Mouse (Mus musculus): ENCODE data around the gene Tmem176b. TPM values are rescaled to one million over a fixed set of nuclear protein-coding genes. Genes with fewer than 3 reads are reported as not detected.

Tmem176b gene
- total and polyA plus RNA-seq, 2 experiments from 2014 or later: 70.7 to 107 TPM

DNA sequence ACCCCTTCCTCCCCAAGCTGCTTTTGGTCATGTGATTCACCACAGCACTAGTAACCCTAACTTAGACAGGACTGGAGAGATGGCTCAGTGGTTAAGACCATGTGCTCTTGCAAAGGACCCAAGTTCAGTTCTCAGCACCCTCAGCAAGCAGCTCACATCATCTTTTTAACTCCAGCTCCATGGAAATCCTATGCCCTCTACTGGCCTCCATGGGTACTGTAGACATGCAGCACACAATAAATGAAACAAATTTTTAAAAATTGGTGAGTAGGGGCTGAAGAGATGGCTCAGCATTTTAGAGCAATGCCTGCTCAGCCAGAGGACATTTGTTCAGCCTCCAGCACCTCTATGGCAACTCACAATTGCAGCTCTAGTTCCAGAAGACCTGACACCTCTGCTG is 26.3 kb downstream of the Tmem176b start:
- peak; percentile 40 for TF ChIP-seq CTCF (IDR thresholded peaks at IDR 0.05)
- H3K36me3 ChIP-seq (ENCODE audit: insufficient read depth, low read length): no peaks in the 10 kb centered on the region
- no peaks in the 10 kb centered on the region for H3K9me3 ChIP-seq (ENCODE audit: low read length)
- H3K27me3 ChIP-seq (ENCODE audit: insufficient read depth, low read length): no peaks in the 10 kb centered on the region
- no peak overlapping the region for H3K4me2 ChIP-seq (ENCODE audit: low read depth, low read length, poor library complexity, severe bottlenecking)
- H3K9ac ChIP-seq (replicated peaks; ENCODE audit: low read length, poor library complexity, severe bottlenecking): no peak overlapping the region
- ATAC-seq (ENCODE audit: low FRiP score) (no peak), DNase-seq (ENCODE audit: low spot score) (no peak)
- no peak overlapping the region for H3K4me3 ChIP-seq (ENCODE audit: low read depth, low read length)
- H3K4me1 ChIP-seq (ENCODE audit: insufficient read depth, low read length): no peaks in the 10 kb centered on the region
- H3K27ac ChIP-seq (ENCODE audit: low read depth, low read length): no peak overlapping the region

DNA sequence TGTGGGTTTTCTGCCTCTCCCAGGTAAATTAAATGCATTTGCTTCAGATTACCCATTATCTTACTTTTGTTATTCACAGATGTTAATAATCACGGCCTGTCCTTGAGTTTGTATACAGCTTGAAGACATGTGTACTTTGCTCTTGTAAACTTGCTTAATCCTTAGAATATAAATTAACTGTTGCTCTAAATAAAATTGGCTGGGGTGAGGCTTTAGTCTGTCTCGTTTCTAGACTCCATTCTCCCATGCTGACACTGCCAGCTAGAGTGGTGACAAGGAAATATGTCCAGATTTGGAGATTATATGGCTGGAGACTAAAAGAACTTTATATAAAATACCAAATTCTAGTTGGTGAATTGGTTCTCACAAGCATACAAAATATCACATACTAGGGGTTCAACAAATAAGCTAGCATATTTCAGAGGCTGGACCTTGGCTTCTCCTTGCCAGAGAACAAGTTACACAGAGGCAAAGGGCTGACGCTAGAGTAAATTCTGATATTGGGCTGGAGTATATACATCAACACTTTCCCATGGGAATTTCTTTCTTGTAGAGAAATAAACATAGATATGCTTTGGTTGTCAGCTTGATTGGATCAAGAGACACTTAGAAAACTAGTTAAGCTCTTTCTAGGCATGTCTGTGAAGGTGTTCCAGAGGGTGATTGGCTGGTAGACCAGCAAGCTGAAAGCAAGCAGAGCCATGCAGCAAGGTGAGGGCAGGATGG is 31.6 kb downstream of the Tmem176b start:
- no peak overlapping the region for H3K27ac ChIP-seq (ENCODE audit: low read depth, low read length)
- H3K4me2 ChIP-seq (ENCODE audit: low read depth, low read length, poor library complexity, severe bottlenecking): no peak overlapping the region
- H3K27me3 ChIP-seq (ENCODE audit: insufficient read depth, low read length): no peaks in the 10 kb centered on the region
- no peak overlapping the region for H3K9ac ChIP-seq (replicated peaks; ENCODE audit: low read length, poor library complexity, severe bottlenecking)
- no peaks in the 10 kb centered on the region for H3K4me1 ChIP-seq (ENCODE audit: insufficient read depth, low read length)
- H3K4me3 ChIP-seq (ENCODE audit: low read depth, low read length): no peak overlapping the region
- ATAC-seq (ENCODE audit: low FRiP score): no peak
- no peak for DNase-seq (ENCODE audit: low spot score)
- no peaks in the 10 kb centered on the region for H3K36me3 ChIP-seq (ENCODE audit: insufficient read depth, low read length)
- 75% methylated on average over 3 of the region's 3 CpGs for WGBS
- no peaks in the 10 kb centered on the region for H3K9me3 ChIP-seq (ENCODE audit: low read length)
- no peak for TF ChIP-seq CTCF (IDR thresholded peaks at IDR 0.05)

DNA sequence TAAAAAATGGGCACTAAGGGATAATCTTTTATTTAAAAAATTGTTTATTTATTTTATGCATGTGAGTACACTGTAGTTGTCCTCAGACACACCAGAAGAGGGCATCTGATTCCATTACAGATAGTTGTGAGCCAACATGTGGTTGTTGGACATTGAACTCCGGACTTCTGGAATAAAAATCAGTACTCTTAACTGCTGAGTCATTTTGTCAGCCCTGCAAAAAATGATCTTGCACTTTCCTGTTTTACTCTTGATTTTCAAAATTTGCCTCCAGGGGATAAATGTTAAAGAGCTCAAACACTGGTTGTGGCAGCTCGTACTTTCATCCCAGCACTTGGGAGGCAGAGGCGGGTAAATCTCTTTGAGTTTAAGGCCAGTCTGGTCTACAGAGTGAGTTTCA is 34.5 kb downstream of the Tmem176b start:
- Histone ChIP-seq H3K9me3 (ENCODE audit: low read length) (no peaks in the 10 kb centered on the region), H3K4me1 (ENCODE audit: insufficient read depth, low read length) (no peaks in the 10 kb centered on the region), H3K9ac (replicated peaks; ENCODE audit: low read length, poor library complexity, severe bottlenecking) (no peak overlapping the region), H3K27ac (ENCODE audit: low read depth, low read length) (no peak overlapping the region), H3K4me3 (ENCODE audit: low read depth, low read length) (no peak overlapping the region), H3K36me3 (ENCODE audit: insufficient read depth, low read length) (no peaks in the 10 kb centered on the region), H3K4me2 (ENCODE audit: low read depth, low read length, poor library complexity, severe bottlenecking) (no peak overlapping the region), H3K27me3 (ENCODE audit: insufficient read depth, low read length) (no peaks in the 10 kb centered on the region)
- DNase-seq (ENCODE audit: low spot score): no peak
- no peak for TF ChIP-seq CTCF (IDR thresholded peaks at IDR 0.05)
- 92% methylated on average over 3 of the region's 3 CpGs for WGBS
- no peak for ATAC-seq (ENCODE audit: low FRiP score)

DNA sequence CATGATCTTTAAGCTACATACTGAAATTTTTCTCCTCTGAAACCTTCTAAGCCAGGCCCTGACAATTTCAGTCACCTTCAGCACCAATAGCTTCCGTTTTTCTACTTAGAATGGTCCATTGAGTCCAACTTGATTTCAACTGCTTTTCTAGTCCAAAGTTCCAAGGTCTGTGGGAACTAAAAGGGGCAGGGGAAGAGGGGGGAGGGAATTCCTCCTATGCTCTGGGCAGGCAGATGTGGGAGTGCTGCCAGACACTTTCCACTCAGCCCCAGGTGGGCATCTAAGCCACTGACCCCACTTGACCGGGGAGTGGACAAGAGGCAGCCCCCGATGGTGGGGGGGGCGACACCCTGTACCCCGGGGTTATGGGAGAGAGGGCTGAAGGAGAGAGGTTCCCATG is 37.0 kb downstream of the Tmem176b start:
- 86% methylated on average over 5 of the region's 5 CpGs for WGBS

DNA sequence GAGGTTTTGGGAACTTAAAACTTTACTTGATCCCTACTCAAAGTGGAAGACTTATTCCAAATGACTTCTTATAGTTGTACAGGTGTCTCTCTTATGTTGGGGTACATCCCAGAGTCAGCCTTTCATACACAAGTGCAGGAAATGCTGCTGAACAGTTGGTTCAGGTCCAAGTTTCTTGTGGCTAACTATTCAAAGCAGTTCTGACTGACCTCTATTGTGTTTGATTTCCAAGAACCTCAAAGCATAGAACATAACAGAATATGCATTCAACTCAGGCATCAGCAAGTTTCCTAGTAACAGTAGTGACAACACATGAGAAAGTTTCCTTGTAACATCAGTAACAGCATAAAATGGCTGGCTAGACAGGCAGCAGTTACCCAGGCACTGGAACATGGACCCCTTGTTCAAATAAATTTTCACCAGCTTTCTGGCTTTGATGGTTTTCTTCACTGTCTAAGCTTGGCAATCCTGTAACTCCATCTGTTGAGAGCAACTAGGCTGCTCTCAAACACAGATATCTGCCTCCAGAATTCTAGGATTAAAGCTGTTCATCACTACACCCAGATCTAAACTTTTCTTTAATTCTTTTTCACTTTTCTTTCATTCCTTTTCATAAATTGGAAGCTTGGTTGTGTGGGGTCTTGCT is 37.8 kb downstream of the Tmem176b start:
- Histone ChIP-seq H3K27me3 (ENCODE audit: insufficient read depth, low read length) (no peaks in the 10 kb centered on the region), H3K9ac (replicated peaks; ENCODE audit: low read length, poor library complexity, severe bottlenecking) (no peak overlapping the region), H3K4me3 (ENCODE audit: low read depth, low read length) (no peak overlapping the region), H3K36me3 (ENCODE audit: insufficient read depth, low read length) (no peaks in the 10 kb centered on the region), H3K9me3 (ENCODE audit: low read length) (no peaks in the 10 kb centered on the region), H3K4me2 (ENCODE audit: low read depth, low read length, poor library complexity, severe bottlenecking) (no peak overlapping the region), H3K4me1 (ENCODE audit: insufficient read depth, low read length) (no peaks in the 10 kb centered on the region), H3K27ac (ENCODE audit: low read depth, low read length) (no peak overlapping the region)
- ATAC-seq (ENCODE audit: low FRiP score) (no peak), DNase-seq (ENCODE audit: low spot score) (peak; percentile 34)
- no peak for TF ChIP-seq CTCF (IDR thresholded peaks at IDR 0.05)

More for the DNA sequence above, 37.0 kb downstream of the Tmem176b start:
- no peaks in the 10 kb centered on the region for H3K27me3 ChIP-seq (ENCODE audit: insufficient read depth, low read length)
- no peak overlapping the region for H3K4me3 ChIP-seq (ENCODE audit: low read depth, low read length)
- no peak for ATAC-seq (ENCODE audit: low FRiP score)
- H3K9me3 ChIP-seq (ENCODE audit: low read length): no peaks in the 10 kb centered on the region
- TF ChIP-seq CTCF (IDR thresholded peaks at IDR 0.05): no peak
- no peak overlapping the region for H3K27ac ChIP-seq (ENCODE audit: low read depth, low read length)
- no peaks in the 10 kb centered on the region for H3K36me3 ChIP-seq (ENCODE audit: insufficient read depth, low read length)
- H3K4me1 ChIP-seq (ENCODE audit: insufficient read depth, low read length): no peaks in the 10 kb centered on the region
- no peak overlapping the region for H3K9ac ChIP-seq (replicated peaks; ENCODE audit: low read length, poor library complexity, severe bottlenecking)
- H3K4me2 ChIP-seq (ENCODE audit: low read depth, low read length, poor library complexity, severe bottlenecking): no peak overlapping the region
- no peak for DNase-seq (ENCODE audit: low spot score)

DNA sequence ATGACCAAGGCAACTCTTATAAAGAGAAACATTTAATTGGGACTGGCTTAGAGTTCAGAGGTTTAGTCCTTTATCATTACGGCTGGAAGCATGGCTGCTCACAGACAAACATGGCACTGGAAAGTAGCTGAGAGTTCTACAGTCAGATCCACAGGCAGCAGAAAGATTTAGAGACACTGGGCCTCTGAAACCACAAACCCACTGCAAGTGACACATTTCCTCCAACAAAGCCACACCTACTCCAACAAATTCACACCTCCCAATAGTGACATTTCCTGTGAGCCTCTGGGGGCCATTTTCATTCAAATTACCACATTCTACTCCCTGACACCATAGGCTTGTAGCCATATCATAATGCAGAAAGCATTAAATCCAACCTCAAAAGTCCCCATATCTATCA is 39.4 kb downstream of the Tmem176b start:
- no peak for TF ChIP-seq CTCF (IDR thresholded peaks at IDR 0.05)
- H3K27me3 ChIP-seq (ENCODE audit: insufficient read depth, low read length): no peaks in the 10 kb centered on the region
- no peak overlapping the region for H3K4me2 ChIP-seq (ENCODE audit: low read depth, low read length, poor library complexity, severe bottlenecking)
- ATAC-seq (ENCODE audit: low FRiP score) (no peak), DNase-seq (ENCODE audit: low spot score) (no peak)
- H3K36me3 ChIP-seq (ENCODE audit: insufficient read depth, low read length): no peaks in the 10 kb centered on the region
- no peaks in the 10 kb centered on the region for H3K9me3 ChIP-seq (ENCODE audit: low read length)
- H3K27ac ChIP-seq (ENCODE audit: low read depth, low read length): no peak overlapping the region
- no peaks in the 10 kb centered on the region for H3K4me1 ChIP-seq (ENCODE audit: insufficient read depth, low read length)
- no peak overlapping the region for H3K9ac ChIP-seq (replicated peaks; ENCODE audit: low read length, poor library complexity, severe bottlenecking)
- no peak overlapping the region for H3K4me3 ChIP-seq (ENCODE audit: low read depth, low read length)
- WGBS: 80% methylated on average over 1 of the region's 1 CpGs

Data from midbrain, postnatal 0 days (tissue).